Mouse (Mus musculus) gastrocnemius, postnatal 14 days (tissue): ENCODE results near the gene Hspb1. TPM values are rescaled to one million over a fixed set of nuclear protein-coding genes. Genes with fewer than 3 reads are reported as not detected.
A peak's percentile ranks its signal among the peaks of the same experiment; 100 is the strongest.

ENCODE experiments used
- DNase-seq: peaks from one replicate; pipeline ENCODE4 v3.0.0; 2021; ENCODE audit warnings: mixed read lengths
- intact Hi-C: fragments of 180-260 bp; cut with DNase I; formaldehyde crosslinking; loops from one replicate; pipeline ENCODE4 v1.15.1; 2025; ENCODE audit warnings: low total_unique reads
- total RNA-seq, 2 experiments: library from RNA; stranded (reverse); gene quantifications; 2 replicates each; pipeline ENCODE4 v1.2.3; 2021

Gene Hspb1
- total RNA-seq, 2 experiments from 2014 or later: 257 to 459 TPM

- intact Hi-C loops: no loop called here
- DNase-seq: peak; percentile 46
Measured at GRCm38 (mm10) chr5:135877831-135878231, 9.9 kb upstream of the Hspb1 start.

- intact Hi-C loops: no loop called here
- DNase-seq: peak; percentile 88
Measured at GRCm38 (mm10) chr5:135879449-135880158, 8.1 kb upstream of the Hspb1 start.

GRCm38 (mm10) chr5:135884641-135885040 lies 3.1 kb upstream of the Hspb1 start:
- intact Hi-C loops: no loop called here
- DNase-seq: no peak

GRCm38 (mm10) chr5:135888405-135889215 lies 891 bp downstream of the Hspb1 start:
- intact Hi-C loops: no loop called here
- DNase-seq: no peak

GRCm38 (mm10) chr5:135890323-135890722 lies 2.6 kb downstream of the Hspb1 start:
- DNase-seq: no peak
- intact Hi-C loops: loop anchor here (10.0 kb wide), 1 partner anchor 164 kb away; the partner anchor contains the start of gene Upk3bl

- intact Hi-C loops: loop anchor here (10.0 kb wide), 1 partner anchor 164 kb away; the partner anchor contains the start of gene Upk3bl
- DNase-seq: no peak
Measured at GRCm38 (mm10) chr5:135890920-135891319, 3.2 kb downstream of the Hspb1 start.

GRCm38 (mm10) chr5:135892589-135893351 lies 5.1 kb downstream of the Hspb1 start:
- intact Hi-C loops: loop anchor here (10.0 kb wide), 1 partner anchor 162 kb away; the partner anchor contains the start of gene Upk3bl

GRCm38 (mm10) chr5:135894958-135895357 lies 7.2 kb downstream of the Hspb1 start:
- DNase-seq: no peak
- intact Hi-C loops: loop anchor here (10.0 kb wide), 1 partner anchor 160 kb away; the partner anchor contains the start of gene Upk3bl

More at GRCm38 (mm10) chr5:135892589-135893351, 5.1 kb downstream of the Hspb1 start:
- peak; percentile 59 for DNase-seq

- DNase-seq: peak; percentile 63
- intact Hi-C loops: loop anchor here (10.0 kb wide), 1 partner anchor 157 kb away; the partner anchor contains the start of gene Upk3bl
Measured at GRCm38 (mm10) chr5:135898028-135898427, 10.3 kb downstream of the Hspb1 start.

- intact Hi-C loops: loop anchor here (10.0 kb wide), 1 partner anchor 156 kb away; the partner anchor contains the start of gene Upk3bl
- no peak for DNase-seq
Measured at GRCm38 (mm10) chr5:135898995-135899394, 11.3 kb downstream of the Hspb1 start.

GRCm38 (mm10) chr5:135899833-135900232 lies 12.1 kb downstream of the Hspb1 start:
- intact Hi-C loops: loop anchor here (5.0 to 10.0 kb wide), 2 partner anchors 67 to 155 kb away; partner anchors contain the start of gene Upk3bl
- no peak for DNase-seq

GRCm38 (mm10) chr5:135900701-135901100 lies 13.0 kb downstream of the Hspb1 start:
- no peak for DNase-seq
- intact Hi-C loops: loop anchor here (5.0 kb wide), 1 partner anchor 67 kb away; no protein-coding TSS in a partner anchor

GRCm38 (mm10) chr5:135901354-135902095 lies 13.8 kb downstream of the Hspb1 start:
- intact Hi-C loops: loop anchor here (5.0 kb wide), 1 partner anchor 66 kb away; no protein-coding TSS in a partner anchor
- no peak for DNase-seq

- intact Hi-C loops: loop anchor here (5.0 kb wide), 1 partner anchor 64 kb away; no protein-coding TSS in a partner anchor
- DNase-seq: no peak
Measured at GRCm38 (mm10) chr5:135903058-135903457, 15.3 kb downstream of the Hspb1 start.

GRCm38 (mm10) chr5:135903551-135904151 lies 15.9 kb downstream of the Hspb1 start:
- intact Hi-C loops: loop anchor here (5.0 kb wide), 1 partner anchor 64 kb away; no protein-coding TSS in a partner anchor
- peak; percentile 87 for DNase-seq

- DNase-seq: no peak
- intact Hi-C loops: loop anchor here (5.0 kb wide), 1 partner anchor 63 kb away; no protein-coding TSS in a partner anchor
Measured at GRCm38 (mm10) chr5:135904259-135904658, 16.5 kb downstream of the Hspb1 start.

GRCm38 (mm10) chr5:135905320-135906225 lies 17.9 kb downstream of the Hspb1 start:
- intact Hi-C loops: no loop called here
- no peak for DNase-seq
